Mouse (Mus musculus): Measurements from ENCODE around the gene Ugp2. TPM values are rescaled to one million over a fixed set of nuclear protein-coding genes. Genes with fewer than 3 reads are reported as not detected.
A peak's percentile ranks its signal among the peaks of the same experiment; 100 is the strongest.

The Ugp2 gene
- polyA plus RNA-seq, 1 experiment from 2014 or later: 50.4 TPM

DNA sequence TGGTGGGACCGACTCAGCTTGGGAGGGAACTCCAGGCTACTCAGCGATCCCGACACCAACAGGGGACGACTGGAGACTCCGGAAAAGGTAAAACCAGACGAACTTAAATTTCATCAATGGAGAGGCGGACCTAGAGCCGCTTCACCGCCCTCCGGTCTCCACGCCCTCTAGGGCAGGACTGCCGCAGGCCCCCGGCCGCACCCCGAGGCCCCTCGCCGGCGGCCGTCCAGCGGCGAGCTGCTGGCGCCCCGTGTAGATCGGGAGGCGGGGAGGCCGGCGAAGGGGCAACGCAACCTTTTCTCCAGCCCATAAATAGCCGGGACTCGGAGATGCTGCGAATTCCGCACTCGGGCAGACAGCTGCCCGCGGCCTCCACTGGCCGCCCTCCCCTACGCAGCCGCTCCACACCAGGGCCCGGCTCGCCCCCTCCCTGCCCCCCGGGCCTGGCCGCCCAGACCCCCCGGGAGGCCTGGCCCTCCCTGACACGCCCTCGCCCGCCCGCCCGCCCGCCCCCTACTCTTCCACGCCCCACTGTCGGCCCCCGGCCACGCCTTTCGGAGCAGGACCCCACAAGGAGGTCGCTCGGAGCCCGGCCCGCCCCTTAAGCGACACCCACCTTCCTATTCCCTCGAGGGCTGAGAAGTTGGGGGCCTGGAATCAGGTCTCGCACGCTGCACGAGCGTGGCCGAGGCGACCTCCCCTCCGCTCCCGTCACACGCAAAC is 441 bp downstream of the Ugp2 start:
- H3K4me2 ChIP-seq: peak overlapping the region; percentile 96
- H3K27me3 ChIP-seq: peaks cover 26% of the 10 kb centered on the region
- H3K9ac ChIP-seq: peak overlapping the region; percentile 74
- no peaks in the 10 kb centered on the region for H3K36me3 ChIP-seq (replicated peaks)
- WGBS (ENCODE audit: insufficient replicate concordance): 1% methylated on average over 59 of the region's 69 CpGs
- H3K4me3 ChIP-seq (replicated peaks): peak overlapping the region; percentile 86
- ATAC-seq (ENCODE audit: insufficient read depth): peak; percentile 81
- H3K27ac ChIP-seq (replicated peaks): peak overlapping the region; percentile 87
- peaks cover 21% of the 10 kb centered on the region for H3K4me1 ChIP-seq (replicated peaks)
- H3K9me3 ChIP-seq (replicated peaks): no peaks in the 10 kb centered on the region

DNA sequence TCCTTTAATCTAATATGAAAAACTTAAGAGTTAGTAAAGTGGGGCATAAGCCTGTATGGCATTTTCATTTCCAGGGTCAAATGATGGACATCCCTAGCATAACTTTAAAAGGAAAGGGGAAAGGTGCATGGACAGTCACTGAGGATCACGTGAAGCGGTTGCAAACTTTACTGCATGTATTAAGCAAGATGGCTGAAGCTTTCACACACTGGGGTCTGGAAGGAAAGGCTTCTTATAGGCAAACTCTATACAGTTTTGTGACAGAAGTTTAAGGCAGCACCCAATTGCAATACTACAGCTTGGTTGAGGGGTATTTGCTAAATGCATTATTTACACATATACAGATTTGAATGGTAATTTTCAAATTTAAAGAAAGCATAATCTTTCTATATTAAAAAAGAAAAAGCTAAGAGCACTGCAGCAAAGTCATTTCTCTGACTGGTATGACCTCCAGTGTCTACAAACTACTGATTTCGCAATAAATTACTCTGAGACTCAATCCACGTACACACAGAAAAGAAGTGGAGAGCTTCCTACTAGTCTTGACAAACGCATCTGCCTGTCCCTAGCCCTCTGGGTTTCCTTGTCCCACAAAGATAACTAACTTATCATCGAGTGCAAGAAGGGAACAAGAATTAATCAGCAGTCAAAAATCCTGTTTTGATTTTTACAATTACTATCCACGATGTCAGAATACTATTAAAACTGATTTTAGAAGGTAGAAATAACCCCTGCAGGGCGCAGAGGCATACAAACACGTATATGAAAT is 1.6 kb downstream of the Ugp2 start:
- Histone ChIP-seq H3K4me2 (peak overlapping the region; percentile 96), H3K27me3 (peaks cover 26% of the 10 kb centered on the region)
- no peak for ATAC-seq (ENCODE audit: insufficient read depth)

DNA sequence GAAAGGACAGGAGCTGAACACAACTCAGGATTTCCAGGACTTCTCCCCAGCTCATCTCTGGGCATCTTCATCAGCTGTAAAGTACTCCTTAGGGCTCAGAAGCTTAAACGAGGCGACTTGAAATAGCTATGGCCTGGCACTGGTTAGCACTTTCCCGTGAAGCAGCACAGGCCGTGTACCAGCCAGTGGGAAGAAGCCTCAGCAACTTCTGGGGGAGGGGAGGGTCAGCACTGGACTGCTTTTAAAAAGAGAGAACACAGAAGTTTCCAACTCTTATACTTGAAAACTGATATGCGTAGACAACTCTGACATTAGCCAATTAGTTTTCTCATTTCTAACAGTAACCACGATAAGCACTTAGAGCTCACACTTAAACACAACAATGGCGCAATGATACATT is 2.5 kb downstream of the Ugp2 start:
- H3K9me3 ChIP-seq (replicated peaks): no peaks in the 10 kb centered on the region
- H3K4me2 ChIP-seq: peak overlapping the region; percentile 96
- 66% methylated on average over 7 of the region's 7 CpGs for WGBS (ENCODE audit: insufficient replicate concordance)
- H3K4me3 ChIP-seq (replicated peaks): peak overlapping the region; percentile 86
- no peak overlapping the region for H3K9ac ChIP-seq
- no peaks in the 10 kb centered on the region for H3K36me3 ChIP-seq (replicated peaks)
- H3K4me1 ChIP-seq (replicated peaks): peaks cover 21% of the 10 kb centered on the region
- ATAC-seq (ENCODE audit: insufficient read depth): no peak
- no peak overlapping the region for H3K27ac ChIP-seq (replicated peaks)
- H3K27me3 ChIP-seq: peaks cover 26% of the 10 kb centered on the region

More for the DNA sequence above, 1.6 kb downstream of the Ugp2 start:
- Histone ChIP-seq H3K4me1 (replicated peaks) (peaks cover 21% of the 10 kb centered on the region), H3K4me3 (replicated peaks) (peak overlapping the region; percentile 86), H3K9ac (no peak overlapping the region), H3K9me3 (replicated peaks) (no peaks in the 10 kb centered on the region), H3K27ac (replicated peaks) (peak overlapping the region; percentile 4; the same call in 1 of the 2 replicates), H3K36me3 (replicated peaks) (no peaks in the 10 kb centered on the region)
- 16% methylated on average over 9 of the region's 9 CpGs for WGBS (ENCODE audit: insufficient replicate concordance)

DNA sequence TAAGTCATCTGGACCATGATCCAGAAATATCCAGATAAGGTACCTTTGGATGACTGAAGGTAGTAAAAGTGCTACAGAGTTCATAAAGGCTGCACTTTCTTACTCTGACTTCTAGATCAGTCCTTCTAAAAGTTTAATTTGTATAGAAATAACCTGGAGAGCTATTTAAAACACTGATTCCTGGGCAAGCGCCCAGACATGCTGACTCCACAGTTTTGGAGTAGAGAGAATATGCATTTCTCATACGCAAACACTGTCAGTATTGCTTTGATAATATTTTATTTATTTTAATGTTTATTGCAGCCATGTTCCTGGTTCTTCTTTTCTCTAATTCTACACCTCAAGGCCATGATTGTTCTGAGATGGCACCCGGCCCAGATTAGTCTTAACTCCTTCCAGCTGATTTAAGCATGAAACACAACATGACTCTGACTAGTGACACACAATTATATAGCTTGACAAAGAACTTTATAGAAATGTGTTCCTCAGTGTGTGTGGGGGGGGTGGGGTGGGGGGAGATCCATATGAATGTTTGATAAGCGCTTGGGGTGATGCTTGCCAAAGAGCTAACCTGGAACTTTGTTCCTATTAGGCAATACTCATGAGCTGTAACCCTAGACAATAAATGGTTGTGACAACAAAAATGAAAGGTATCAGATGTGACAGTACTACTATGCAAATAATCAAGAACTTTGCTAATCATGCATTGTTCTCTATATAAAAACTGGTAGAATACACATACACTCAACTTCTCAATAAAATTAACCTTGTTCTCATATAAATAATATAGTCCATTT is 7.7 kb downstream of the Ugp2 start:
- no peak for ATAC-seq (ENCODE audit: insufficient read depth)
- no peak overlapping the region for H3K4me3 ChIP-seq (replicated peaks)
- H3K4me1 ChIP-seq (replicated peaks): 0 out of 2 replicates have a peak, but pooled peaks cover 1% of the 10 kb centered on the region
- H3K9me3 ChIP-seq (replicated peaks): no peaks in the 10 kb centered on the region
- H3K36me3 ChIP-seq (replicated peaks): no peaks in the 10 kb centered on the region
- no peak overlapping the region for H3K9ac ChIP-seq
- no peak overlapping the region for H3K27ac ChIP-seq (replicated peaks)
- WGBS (ENCODE audit: insufficient replicate concordance): 66% methylated on average over 4 of the region's 4 CpGs
- H3K4me2 ChIP-seq: no peak overlapping the region
- H3K27me3 ChIP-seq: no peaks in the 10 kb centered on the region; the same call in 1 of the 2 replicates

DNA sequence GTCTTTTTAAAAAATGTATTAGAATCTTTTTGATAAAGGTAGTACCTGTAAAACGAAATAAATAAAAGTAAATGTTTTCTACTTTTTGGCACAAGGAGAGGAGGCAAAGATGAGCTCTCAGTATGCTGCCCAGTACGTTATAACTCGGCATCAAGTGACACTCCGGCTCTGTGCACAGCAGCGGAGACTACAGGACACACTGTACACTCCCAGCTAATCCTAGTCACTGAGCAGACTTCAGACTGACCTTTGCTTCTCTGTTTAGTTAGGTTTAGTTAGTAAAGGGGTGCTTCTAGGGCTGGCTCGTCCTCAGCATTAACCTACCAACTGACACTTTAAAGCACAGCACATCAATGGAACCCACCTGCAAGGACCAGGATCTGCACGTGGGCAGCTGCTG is 19.7 kb downstream of the Ugp2 start:
- no peaks in the 10 kb centered on the region for H3K9me3 ChIP-seq (replicated peaks)
- H3K4me1 ChIP-seq (replicated peaks): peaks cover 16% of the 10 kb centered on the region
- WGBS (ENCODE audit: insufficient replicate concordance): 63% methylated on average over 7 of the region's 7 CpGs
- no peak overlapping the region for H3K9ac ChIP-seq
- H3K4me3 ChIP-seq (replicated peaks): no peak overlapping the region
- H3K4me2 ChIP-seq: no peak overlapping the region
- peaks cover 18% of the 10 kb centered on the region for H3K36me3 ChIP-seq (replicated peaks)
- H3K27me3 ChIP-seq: no peaks in the 10 kb centered on the region
- peak; percentile 66; the same call in 1 of the 2 replicates for ATAC-seq (ENCODE audit: insufficient read depth)
- no peak overlapping the region for H3K27ac ChIP-seq (replicated peaks)

DNA sequence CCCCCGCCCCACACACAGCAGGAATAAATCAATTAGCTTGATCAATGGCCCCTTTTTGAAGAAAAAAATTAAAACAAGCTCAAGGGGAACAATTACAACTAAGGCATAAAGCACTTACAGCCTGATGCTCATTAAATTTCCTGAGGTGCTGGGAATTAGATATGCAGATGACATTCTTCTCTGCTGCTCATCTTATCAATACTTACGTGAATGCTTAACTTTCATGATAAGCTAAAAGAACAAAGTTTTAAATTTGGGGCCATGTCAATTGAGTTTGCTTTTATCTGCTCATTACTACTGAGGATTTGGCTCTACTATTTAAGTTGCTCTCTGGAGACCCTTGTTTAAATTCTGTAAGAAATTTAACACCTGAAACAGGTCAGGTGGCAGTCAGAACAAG is 22.1 kb downstream of the Ugp2 start:
- WGBS (ENCODE audit: insufficient replicate concordance): 49% methylated on average over 2 of the region's 2 CpGs

DNA sequence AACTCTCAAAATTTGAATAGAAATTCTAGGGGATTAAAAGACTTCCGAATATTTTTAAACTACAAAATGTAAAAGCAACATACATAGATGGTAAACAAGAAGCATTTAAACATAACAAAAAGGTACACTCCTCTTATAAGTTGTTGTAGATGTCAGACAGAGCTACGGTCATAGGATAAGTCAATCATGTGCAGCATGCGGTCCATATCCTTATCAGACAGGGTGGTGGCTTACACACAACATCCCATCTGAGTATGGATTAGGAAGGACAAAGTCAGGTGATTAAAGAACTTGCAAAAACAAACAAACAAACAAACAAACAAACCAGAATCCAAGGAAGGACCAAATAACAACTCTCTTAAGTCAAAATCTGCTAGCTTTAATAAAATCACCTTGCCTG is 25.0 kb downstream of the Ugp2 start:
- H3K9ac ChIP-seq: no peak overlapping the region
- no peak overlapping the region for H3K4me2 ChIP-seq
- no peak for ATAC-seq (ENCODE audit: insufficient read depth)
- no peaks in the 10 kb centered on the region for H3K27me3 ChIP-seq
- H3K27ac ChIP-seq (replicated peaks): no peak overlapping the region
- no peaks in the 10 kb centered on the region for H3K9me3 ChIP-seq (replicated peaks)
- WGBS (ENCODE audit: insufficient replicate concordance): 45% methylated on average over 3 of the region's 3 CpGs
- peaks cover 30% of the 10 kb centered on the region for H3K4me1 ChIP-seq (replicated peaks)
- peaks cover 26% of the 10 kb centered on the region for H3K36me3 ChIP-seq (replicated peaks)
- H3K4me3 ChIP-seq (replicated peaks): no peak overlapping the region

More for the DNA sequence above, 22.1 kb downstream of the Ugp2 start:
- H3K4me3 ChIP-seq (replicated peaks): no peak overlapping the region
- no peak overlapping the region; the same call in none of the 2 replicates for H3K4me2 ChIP-seq
- peaks cover 24% of the 10 kb centered on the region for H3K36me3 ChIP-seq (replicated peaks)
- H3K9ac ChIP-seq: no peak overlapping the region
- H3K9me3 ChIP-seq (replicated peaks): no peaks in the 10 kb centered on the region
- no peak overlapping the region for H3K27ac ChIP-seq (replicated peaks)
- H3K27me3 ChIP-seq: no peaks in the 10 kb centered on the region
- peaks cover 24% of the 10 kb centered on the region for H3K4me1 ChIP-seq (replicated peaks)
- ATAC-seq (ENCODE audit: insufficient read depth): no peak

DNA sequence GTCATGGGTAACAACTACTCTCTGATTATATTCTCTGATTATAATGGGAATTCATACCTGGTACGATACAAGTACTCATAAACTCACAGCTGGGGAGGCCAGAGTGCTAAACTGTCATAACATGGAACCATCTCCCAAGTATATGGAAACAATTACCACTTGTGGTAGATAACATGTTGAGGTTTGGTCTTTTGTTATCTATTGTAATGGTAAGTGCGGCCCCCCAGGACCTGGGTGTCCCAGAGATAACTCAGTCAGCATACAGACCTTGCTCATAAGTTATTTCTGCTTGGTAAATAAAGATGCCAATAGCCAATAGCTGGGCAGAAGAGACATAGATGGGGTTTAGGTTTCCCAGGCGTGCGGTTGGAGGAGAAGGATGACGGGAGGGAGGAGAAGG is 27.5 kb downstream of the Ugp2 start:
- Histone ChIP-seq H3K4me2 (no peak overlapping the region), H3K27me3 (no peaks in the 10 kb centered on the region), H3K4me1 (replicated peaks) (peaks cover 22% of the 10 kb centered on the region), H3K9me3 (replicated peaks) (no peaks in the 10 kb centered on the region), H3K27ac (replicated peaks) (no peak overlapping the region), H3K36me3 (replicated peaks) (peaks cover 18% of the 10 kb centered on the region), H3K4me3 (replicated peaks) (no peak overlapping the region), H3K9ac (no peak overlapping the region)
- 43% methylated on average over 5 of the region's 5 CpGs for WGBS (ENCODE audit: insufficient replicate concordance)
- ATAC-seq (ENCODE audit: insufficient read depth): peak; percentile 54; the same call in 1 of the 2 replicates

DNA sequence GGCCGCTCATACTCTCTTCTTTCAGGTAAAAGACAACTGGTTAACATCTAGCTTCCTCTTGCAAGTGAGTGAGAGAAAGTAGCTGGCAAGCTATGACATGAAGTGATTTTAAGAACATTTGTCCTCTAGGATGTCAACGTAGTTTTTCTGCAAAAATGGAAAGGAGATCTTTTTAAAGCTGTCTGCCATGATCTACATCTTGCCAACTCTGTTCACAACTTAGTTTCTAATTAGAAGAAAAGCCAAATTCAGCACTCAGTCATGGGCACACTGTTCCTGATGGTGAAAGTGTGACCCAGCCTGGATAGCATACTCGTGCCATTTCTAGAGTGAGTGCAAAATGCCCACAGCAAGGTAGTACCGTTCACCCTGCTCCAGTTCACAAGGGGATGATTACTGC is 31.9 kb downstream of the Ugp2 start:
- Histone ChIP-seq H3K4me1 (replicated peaks) (peaks cover 11% of the 10 kb centered on the region), H3K27ac (replicated peaks) (no peak overlapping the region), H3K9ac (no peak overlapping the region), H3K4me2 (no peak overlapping the region), H3K36me3 (replicated peaks) (peaks cover 12% of the 10 kb centered on the region; the same call in 1 of the 2 replicates), H3K4me3 (replicated peaks) (no peak overlapping the region), H3K27me3 (no peaks in the 10 kb centered on the region), H3K9me3 (replicated peaks) (no peaks in the 10 kb centered on the region)
- WGBS (ENCODE audit: insufficient replicate concordance): 75% methylated on average over 4 of the region's 4 CpGs
- no peak for ATAC-seq (ENCODE audit: insufficient read depth)

DNA sequence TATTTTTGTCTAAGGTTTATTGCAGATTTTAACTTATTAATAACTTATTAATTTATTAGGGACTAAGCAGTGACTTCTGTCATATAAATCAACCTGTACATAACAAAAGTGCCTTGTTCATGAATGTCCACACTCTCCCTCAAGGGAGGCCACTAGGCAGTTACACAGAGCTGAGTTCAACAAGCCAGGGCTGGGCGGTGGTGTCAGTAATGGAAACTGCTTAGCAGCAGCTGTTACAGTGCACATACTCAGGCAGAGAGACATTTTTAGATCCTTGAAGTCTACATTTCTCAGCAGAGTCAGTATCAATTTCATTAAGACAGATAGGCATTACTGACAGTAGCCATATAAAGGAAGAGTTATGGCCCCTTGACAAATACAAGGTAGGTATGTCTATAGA is 33.1 kb downstream of the Ugp2 start:
- Histone ChIP-seq H3K4me1 (replicated peaks) (peaks cover under 1% of the 10 kb centered on the region; the same call in 1 of the 2 replicates), H3K27ac (replicated peaks) (no peak overlapping the region), H3K4me3 (replicated peaks) (no peak overlapping the region), H3K27me3 (no peaks in the 10 kb centered on the region), H3K9me3 (replicated peaks) (no peaks in the 10 kb centered on the region), H3K9ac (no peak overlapping the region), H3K4me2 (no peak overlapping the region), H3K36me3 (replicated peaks) (peaks cover 7% of the 10 kb centered on the region; the same call in 1 of the 2 replicates)
- ATAC-seq (ENCODE audit: insufficient read depth): no peak
- WGBS (ENCODE audit: insufficient replicate concordance): 80% methylated on average over 1 of the region's 1 CpGs
